Mouse (Mus musculus) left cerebral cortex, adult 11 months (tissue): ENCODE results near the gene Bcat1.

ENCODE experiments used
- DNase-seq: peaks from one replicate; pipeline ENCODE4 v3.0.0; 2022; ENCODE audit warnings: low spot score

Bcat1 gene

GRCm38 (mm10) chr6:145009859-145010818, 65.8 kb downstream of the Bcat1 start:
- DNase-seq: no peak

DNA sequence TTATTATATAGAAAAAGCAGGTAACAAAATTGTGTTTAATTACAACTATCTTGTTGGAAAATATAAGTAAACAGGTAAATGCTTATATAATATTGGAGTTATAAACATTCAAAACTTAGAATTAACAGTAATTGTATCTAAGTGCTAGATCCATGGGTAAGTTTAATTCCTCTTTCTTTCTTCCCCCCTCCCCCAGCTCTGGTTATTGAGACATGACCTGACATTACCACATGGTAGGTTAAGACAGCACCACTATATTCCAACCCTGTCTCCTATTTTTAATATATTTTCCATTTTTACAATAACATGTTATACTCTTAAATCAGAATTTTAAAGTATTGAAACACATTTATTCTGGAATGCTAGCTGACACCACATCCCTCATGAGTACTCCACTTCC, 72.5 kb downstream of the Bcat1 start:
- DNase-seq: no peak

GRCm38 (mm10) chr6:145002094-145002936, 73.7 kb downstream of the Bcat1 start:
- no peak for DNase-seq

GRCm38 (mm10) chr6:145001493-145001892, 74.5 kb downstream of the Bcat1 start:
- no peak for DNase-seq

- DNase-seq: no peak
Observed at GRCm38 (mm10) chr6:144997229-144997628, 78.8 kb downstream of the Bcat1 start.

DNA sequence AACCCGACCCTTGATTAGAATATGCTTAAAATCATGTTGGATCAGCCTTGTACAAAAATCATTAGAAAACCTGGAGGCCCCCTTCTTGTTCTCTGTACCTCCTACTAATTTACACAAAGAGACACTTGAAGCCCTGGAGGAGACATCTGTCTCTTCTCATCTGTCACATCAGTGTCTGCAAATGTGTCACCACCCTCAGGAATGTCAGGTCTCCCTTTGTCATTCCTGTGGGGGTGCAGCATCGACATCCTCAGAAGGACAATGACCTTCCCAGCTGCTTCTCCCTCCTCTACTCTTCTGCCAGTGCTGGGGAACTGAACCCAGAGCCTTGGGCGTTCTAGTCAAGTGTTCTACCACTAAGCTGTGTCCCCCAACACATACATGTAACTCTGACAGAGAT, 83.9 kb downstream of the Bcat1 start:
- no peak for DNase-seq

GRCm38 (mm10) chr6:144989193-144989592, 86.8 kb downstream of the Bcat1 start:
- DNase-seq: no peak

- DNase-seq: no peak
Observed at GRCm38 (mm10) chr6:144987676-144988075, 88.3 kb downstream of the Bcat1 start.

DNA sequence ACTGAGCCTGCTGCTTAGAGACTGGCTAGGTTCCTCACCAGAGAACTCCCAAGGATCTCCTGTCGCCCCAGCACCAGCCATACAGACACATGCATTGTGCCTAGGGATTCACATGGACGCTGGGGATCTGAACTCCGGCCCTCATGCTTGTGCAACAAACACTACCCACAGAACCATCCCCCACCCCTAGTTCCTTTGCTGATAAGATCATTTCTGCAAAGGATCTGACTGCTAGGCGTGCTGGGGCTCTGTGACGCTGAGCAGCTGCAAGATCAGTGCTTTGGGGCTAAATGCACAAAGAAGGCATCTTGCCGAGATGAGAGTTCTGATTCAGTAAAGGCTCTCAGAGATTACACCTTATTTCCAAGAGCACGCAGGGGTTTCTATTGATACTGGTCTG, 88.8 kb downstream of the Bcat1 start:
- no peak for DNase-seq

DNA sequence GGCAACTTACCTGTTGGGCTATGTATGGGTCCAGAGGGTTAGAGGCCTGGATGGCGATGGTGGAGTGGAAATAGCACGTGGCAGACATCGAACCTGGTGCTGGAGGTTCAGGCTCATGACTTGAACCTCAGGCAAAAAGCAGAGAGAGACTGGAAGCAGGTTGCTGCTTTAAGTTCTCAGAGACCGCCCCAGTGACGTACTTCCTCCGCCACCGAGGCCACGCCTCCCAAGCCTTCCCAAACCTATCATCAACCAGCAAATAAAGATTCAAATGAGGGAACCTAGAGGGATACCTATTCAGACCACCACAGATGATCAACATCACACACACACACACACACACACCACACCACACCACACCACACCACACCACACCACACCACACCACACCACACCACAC, 91.8 kb downstream of the Bcat1 start:
- DNase-seq: no peak

GRCm38 (mm10) chr6:144982093-144982492, 93.9 kb downstream of the Bcat1 start:
- no peak for DNase-seq

GRCm38 (mm10) chr6:144972351-144972750, 103.6 kb downstream of the Bcat1 start:
- no peak for DNase-seq

DNA sequence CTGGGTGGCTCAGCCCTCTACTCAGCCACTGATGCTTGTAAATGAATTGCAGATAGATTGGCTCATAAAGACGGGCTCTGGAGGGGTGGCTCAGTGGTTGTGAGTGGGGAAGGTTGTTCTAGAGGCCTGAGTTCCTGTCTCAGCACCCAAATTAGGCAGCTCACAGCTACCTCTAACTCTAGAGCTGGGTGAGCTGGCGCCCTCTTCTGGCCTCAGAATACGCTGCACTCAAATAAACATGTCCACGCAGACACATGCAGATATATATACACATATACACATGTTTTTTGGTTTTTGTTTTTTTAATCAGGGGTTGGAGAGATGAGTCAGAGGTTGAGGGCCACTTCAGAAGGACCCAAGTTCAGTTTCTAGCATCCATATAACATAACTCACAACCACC, 105.1 kb downstream of the Bcat1 start:
- no peak for DNase-seq

DNA sequence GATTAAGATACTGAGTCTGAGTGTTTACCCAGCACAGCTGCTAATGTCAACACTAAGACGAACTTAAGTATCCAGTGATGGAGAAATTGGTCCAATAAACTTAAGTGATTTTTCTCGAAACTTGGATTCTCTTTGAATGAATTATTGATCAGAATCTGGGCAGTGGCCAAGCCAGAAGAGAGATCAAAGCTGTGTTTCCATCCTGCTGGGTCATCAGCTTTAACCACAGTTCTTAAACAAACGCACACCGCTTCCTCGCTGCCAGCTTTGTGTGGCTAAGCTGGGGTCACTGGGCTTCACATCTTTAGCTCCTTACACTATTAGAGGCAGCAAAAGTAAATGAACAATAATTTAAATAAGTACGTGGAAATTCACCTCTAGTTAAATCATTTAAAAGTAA, 108.4 kb downstream of the Bcat1 start:
- no peak for DNase-seq

DNA sequence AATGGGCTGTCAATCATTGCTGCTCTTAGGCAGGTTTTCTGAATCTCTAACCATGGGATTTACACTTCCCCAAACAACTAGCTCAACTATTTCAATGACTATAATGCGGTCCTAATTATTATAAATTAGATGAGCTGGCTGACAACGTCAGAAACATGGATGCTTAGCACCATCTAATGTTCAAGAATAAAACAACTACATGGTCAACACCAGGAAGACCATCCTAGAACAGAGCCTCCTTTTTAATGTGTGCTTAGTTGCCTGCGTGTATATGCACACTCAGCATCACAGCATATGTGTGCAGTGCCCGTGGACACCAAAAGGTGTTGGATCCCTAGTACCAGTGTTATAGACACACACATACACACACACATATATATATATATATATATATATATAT, 111.8 kb downstream of the Bcat1 start:
- DNase-seq: no peak

DNA sequence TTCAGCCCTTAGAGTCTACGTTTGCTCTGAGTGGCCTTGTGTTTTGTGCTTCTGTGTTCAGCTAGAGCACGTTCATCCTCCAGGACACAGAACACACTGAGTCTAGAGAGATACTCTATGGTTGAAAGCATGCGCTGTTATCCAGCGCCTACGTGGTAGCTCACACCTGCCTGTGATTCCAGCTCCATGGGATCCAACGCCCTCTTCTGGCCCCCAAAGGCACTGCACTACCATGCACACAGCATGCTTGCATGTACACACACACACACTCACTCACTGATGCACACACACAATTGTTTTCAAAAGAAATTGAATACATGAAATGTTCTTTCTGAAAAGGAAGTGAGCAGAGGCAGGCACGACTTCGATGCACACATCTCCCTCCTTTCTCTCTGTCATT, 112.8 kb downstream of the Bcat1 start:
- no peak for DNase-seq

GRCm38 (mm10) chr6:144962013-144962354, 114.0 kb downstream of the Bcat1 start:
- peak; percentile 10 for DNase-seq

DNA sequence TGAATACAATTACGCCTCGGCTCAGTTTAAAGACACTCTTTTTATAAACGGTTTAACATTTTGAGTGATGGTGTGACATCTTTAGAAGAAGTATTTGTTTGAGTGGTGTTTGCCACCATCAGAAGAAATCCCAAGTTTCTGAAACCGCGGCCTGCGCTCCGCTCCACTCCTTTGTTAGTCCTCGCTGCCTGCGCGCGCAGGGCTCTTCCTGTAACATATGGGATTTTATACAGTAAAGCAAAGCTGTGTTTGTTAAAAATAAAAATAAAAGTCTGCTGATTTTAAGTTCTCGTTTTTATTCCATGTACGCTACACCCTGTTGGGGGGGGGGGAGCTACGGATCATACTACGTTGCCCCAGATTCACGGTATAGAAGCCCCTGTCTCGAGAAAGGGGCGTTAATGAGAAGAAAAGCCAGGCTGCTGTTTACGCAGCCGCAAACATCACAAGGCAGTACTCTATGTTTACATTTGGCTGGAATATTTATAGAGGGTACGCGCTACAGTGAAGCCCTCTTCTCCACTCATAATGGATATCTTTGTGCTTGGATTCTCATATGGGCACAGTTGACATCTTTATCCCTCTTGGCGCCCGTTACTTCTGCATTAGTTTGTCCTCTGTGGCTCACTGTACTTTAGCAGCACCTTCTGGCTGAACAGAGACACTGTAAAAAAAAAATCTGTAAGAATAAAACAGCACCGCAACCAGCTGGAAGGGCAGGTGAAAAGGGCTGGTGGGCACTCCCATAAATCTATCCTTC, 114.6 kb downstream of the Bcat1 start:
- peak; percentile 14 for DNase-seq

DNA sequence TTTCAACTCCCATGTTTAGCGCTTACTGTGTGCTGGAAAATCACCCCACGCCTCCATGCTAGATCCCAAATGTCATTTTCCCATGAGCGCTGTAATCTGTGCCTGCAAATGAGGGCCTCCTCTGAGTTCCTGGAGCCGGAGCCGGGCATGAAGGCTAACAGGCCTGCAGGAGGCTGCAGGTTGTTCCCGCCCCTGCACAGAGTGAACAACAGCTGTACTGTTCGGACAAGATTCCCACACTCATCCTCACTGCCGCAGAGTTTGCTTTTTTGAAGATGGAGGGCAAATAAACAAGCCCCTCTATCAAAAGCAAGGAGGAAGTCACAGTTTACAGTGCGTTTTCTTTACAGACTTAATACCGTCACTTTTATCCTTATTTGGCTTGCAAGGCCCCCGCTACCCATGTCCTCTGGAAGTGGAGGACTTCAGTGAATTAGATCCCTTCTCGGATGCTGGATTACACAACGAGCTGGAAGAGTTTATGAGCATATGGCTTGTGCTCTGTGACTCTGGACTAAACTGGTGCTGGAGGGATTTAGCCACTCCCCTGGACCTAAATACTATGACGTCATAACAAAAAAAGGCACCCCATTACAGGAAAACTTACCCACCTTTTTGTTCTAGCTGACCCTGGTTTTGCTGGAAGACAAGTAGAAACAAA, 120.0 kb downstream of the Bcat1 start:
- no peak for DNase-seq

DNA sequence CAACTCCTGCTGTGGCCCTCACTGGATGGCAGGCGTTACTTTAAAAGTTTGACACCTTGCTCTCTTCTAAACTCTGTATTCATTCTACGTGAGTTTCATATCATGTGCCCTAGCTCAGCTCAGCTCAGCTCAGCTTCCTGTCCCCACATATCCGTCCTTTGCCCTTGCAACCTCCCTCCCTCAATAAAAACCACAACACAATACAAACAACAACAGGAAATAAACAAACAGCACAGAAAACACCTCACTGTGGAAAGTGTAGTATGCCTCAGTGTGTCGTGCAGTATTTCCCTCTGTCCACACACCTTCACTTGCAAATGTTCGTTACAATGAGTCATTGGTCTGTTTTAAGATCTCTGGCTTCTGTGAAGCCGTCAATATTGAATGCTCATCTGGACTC, 123.1 kb downstream of the Bcat1 start:
- DNase-seq: no peak

DNA sequence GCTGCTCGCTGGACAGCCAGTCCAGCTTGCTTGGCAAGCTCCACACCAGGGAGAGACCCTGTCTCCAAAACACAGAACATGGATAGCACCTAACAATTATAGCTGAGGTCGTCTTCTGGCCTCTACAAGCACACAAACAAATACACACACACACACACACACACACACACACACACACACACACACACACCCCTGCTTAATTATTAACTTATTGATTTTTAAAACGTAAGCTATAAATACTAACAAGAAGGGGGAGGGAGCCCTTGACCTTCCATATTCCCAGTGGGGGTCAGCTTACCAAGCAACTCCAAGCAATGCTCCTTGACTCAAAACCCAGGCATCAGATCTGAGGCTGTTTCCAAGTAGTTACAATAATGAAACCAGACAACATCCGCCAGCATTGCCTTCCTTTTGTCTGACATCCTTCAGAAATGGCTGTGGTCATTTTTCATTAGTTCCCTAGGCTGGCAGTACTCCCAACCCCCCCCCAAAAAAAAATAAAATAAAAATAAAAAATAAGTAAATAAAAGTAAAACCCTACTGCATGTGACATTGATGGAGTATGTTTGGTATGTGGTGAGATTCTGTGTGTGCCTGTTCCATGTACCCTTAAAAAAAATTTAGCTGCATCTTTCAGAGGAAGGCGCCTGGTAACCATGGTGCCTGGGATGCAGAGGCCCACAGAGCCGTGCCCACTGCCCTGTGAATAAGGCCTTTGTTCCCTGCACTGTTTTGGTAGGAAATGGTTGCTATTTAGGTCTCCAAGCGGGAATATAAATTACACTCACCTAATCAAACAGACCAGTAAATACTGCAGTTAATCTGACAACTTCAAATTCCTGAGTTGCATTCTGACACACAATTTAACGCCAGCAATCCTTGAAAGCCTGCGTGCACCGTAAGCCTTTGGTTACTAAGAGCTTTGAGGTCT, 131.3 kb downstream of the Bcat1 start:
- no peak for DNase-seq
